Mouse (Mus musculus): ENCODE results near the gene Kif5a.
"Not testable (repeated sequence)": the region's sequence is repeated elsewhere in the genome, so short reads cannot be mapped to it uniquely, and the experiment has no call there.

Gene Kif5a

GRCm38 (mm10) chr10:127213704-127214421 lies 49.3 kb downstream of the Kif5a start:
- no peak for DNase-seq

- DNase-seq, result no peak
Observed at GRCm38 (mm10) chr10:127213272-127213671, 49.9 kb downstream of the Kif5a start.

GRCm38 (mm10) chr10:127211414-127211854 lies 51.7 kb downstream of the Kif5a start, which contains the start of gene Pip4k2c:
TSS of gene Pip4k2c (minus strand) at chr10:127211585.
- DNase-seq, result peak; percentile 91 to 97

GRCm38 (mm10) chr10:127210961-127211405 lies 52.2 kb downstream of the Kif5a start:
- DNase-seq, result peak; percentile 79 to 94

GRCm38 (mm10) chr10:127209928-127210570 lies 53.1 kb downstream of the Kif5a start:
- no peak for DNase-seq

GRCm38 (mm10) chr10:127208921-127209320 lies 54.2 kb downstream of the Kif5a start:
- no peak for DNase-seq

GRCm38 (mm10) chr10:127205373-127205772 lies 57.8 kb downstream of the Kif5a start:
- DNase-seq, result no peak

GRCm38 (mm10) chr10:127204589-127204988 lies 58.6 kb downstream of the Kif5a start:
- DNase-seq, result no peak

- DNase-seq, result no peak
Observed at GRCm38 (mm10) chr10:127203106-127203505, 60.0 kb downstream of the Kif5a start.

- no peak for DNase-seq
Observed at GRCm38 (mm10) chr10:127200279-127200678, 62.9 kb downstream of the Kif5a start.

- no peak for DNase-seq
Observed at GRCm38 (mm10) chr10:127199474-127199873, 63.7 kb downstream of the Kif5a start.

GRCm38 (mm10) chr10:127199068-127199467 lies 64.1 kb downstream of the Kif5a start:
- DNase-seq, result no peak

GRCm38 (mm10) chr10:127198492-127198891 lies 64.7 kb downstream of the Kif5a start:
- DNase-seq, result no peak

- no peak for DNase-seq
Observed at GRCm38 (mm10) chr10:127197505-127198110, 65.5 kb downstream of the Kif5a start.

- no peak for DNase-seq
Observed at GRCm38 (mm10) chr10:127197104-127197503, 66.0 kb downstream of the Kif5a start.

- peak; percentile 68 to 89 for DNase-seq
Observed at GRCm38 (mm10) chr10:127196392-127196791, 66.8 kb downstream of the Kif5a start.

GRCm38 (mm10) chr10:127195328-127196129 lies 67.6 kb downstream of the Kif5a start, which contains the start of gene Dtx3:
TSS of gene Dtx3 (minus strand) at chr10:127195728.
- peak; percentile 71 to 81 for DNase-seq

- peak; percentile 87 to 91 for DNase-seq
Observed at GRCm38 (mm10) chr10:127194428-127195327, 68.5 kb downstream of the Kif5a start.

GRCm38 (mm10) chr10:127193011-127193410 lies 70.1 kb downstream of the Kif5a start:
- DNase-seq, result no peak

- DNase-seq, result not testable (repeated sequence)
Observed at GRCm38 (mm10) chr10:127192057-127192328, 71.2 kb downstream of the Kif5a start.

- no peak for DNase-seq
Observed at GRCm38 (mm10) chr10:127191191-127192056, 71.7 kb downstream of the Kif5a start.

All from kidney, postnatal 25 days (tissue).